Mouse (Mus musculus) megakaryocyte, embryonic 14.5 days (primary cell): ENCODE results near the gene Prkar2a.

Experiments
- FLI1 ChIP-seq: IDR thresholded peaks from 2 replicates; pipeline ENCODE4 v1.6.1; 2012; ENCODE audit warnings: low read length, inconsistent platforms, mixed read lengths
- GATA1 ChIP-seq: IDR thresholded peaks from 3 replicates; pipeline ENCODE4 v1.6.1; 2012; ENCODE audit warnings: mixed read lengths, low read length, inconsistent platforms, borderline replicate concordance

- TF ChIP-seq GATA1 (no peak), FLI1 (no peak)
Measured at GRCm38 (mm10) chr9:108669875-108670274, 19.2 kb upstream of the Prkar2a start.
